Mouse (Mus musculus): Measurements from ENCODE around the gene Olfr1447. TPM values are rescaled to one million over a fixed set of nuclear protein-coding genes. Genes with fewer than 3 reads are reported as not detected.

Gene Olfr1447
- not detected in 2 replicates for polyA plus RNA-seq (2012; rRNA removed)

DNA sequence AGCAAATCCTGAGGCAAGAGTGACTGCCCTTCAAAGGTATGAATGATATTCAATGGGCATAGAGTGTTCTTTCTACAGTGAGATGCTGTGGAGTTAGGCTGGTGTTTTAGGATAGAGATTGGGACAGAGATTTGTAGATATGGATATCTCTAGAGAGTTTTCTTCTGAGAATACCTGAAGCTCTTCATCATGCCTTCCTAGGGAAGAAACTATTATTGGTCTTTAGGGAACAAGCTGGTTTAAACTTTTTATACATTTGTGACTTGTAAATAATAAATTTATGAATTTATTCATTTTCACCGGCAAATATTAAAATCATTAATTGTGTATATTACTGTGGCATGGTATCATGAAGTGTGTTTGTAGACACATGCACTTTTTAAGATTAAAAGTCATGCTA lies at the start of gene Olfr1447:
Gene Olfr1447 (minus strand): TSS at position 101 of the 400 bp plus-strand sequence.

DNA sequence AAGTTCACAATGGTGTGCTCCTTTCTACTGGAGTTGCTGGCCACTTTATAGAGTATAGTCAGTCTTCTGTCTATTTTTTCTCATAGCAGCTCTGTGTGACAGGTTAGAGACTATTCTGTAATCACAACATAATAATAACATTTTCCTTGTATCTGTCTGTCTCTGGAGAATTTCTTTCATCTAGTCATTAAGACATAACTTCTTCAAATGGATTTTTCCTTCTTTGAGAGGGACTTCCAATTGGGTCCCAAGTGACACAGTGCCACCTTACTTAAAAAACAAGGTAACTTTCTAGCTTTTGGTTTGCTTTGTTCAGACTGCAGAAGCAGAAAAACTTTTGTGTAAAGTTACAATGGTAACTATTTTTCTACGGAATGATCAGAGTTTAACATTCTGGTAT lies 46.4 kb upstream of the Olfr1447 start, which contains the start of gene Olfr1450:
Gene Olfr1450 (plus strand): TSS at position 301 of the 400 bp plus-strand sequence.

GRCm38 (mm10) chr19:12930540-12930939 lies 27.0 kb upstream of the Olfr1447 start, which contains the start of gene Olfr1449:
TSS of gene Olfr1449 (plus strand) at chr19:12930840.

DNA sequence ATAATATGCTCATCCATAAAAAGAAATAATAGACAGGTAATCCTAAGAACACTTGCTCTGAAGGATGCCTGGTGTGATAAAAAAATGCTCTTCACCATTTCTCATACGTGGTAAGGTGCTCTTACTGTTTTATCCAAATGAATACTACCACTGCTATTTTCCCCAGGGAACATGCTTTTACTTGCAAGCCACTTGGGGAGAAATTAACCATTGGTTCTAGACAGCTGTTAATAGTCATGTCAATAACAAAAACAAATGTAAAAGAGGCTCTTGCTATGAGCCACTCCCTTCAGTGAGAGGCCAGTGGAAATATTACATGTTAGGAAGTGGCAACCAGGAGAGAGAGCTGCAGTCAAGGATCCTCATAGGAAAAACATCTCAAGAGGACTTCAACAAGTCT lies 20.8 kb upstream of the Olfr1447 start, which contains the start of gene Olfr1448:
Gene Olfr1448 (minus strand): TSS at position 101 of the 400 bp plus-strand sequence.

GRCm38 (mm10) chr19:12893424-12893823 lies 10.1 kb downstream of the Olfr1447 start, which contains the start of gene Olfr1446:
TSS of gene Olfr1446 (minus strand) at chr19:12893524.

DNA sequence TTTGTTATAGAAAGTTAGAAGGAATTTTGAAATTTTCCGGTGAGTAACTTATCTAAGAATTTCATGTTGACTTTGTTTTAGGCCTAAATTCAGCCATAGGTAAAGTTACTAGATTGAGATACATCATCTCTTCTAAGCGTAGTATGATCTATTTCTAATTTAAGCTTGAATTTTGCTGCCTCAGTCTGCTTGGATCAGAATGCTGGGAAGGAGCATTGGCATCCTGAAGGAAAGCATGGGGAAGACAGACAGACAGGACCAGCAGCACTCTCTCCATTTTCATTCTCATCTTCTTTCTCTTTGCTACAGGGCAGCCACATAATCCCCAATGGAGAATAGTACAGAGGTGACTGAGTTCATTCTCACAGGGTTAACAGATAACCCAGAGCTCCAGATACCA lies 20.0 kb downstream of the Olfr1447 start, which contains the start of gene Olfr1445:
Gene Olfr1445 (plus strand): TSS at position 301 of the 400 bp plus-strand sequence.

DNA sequence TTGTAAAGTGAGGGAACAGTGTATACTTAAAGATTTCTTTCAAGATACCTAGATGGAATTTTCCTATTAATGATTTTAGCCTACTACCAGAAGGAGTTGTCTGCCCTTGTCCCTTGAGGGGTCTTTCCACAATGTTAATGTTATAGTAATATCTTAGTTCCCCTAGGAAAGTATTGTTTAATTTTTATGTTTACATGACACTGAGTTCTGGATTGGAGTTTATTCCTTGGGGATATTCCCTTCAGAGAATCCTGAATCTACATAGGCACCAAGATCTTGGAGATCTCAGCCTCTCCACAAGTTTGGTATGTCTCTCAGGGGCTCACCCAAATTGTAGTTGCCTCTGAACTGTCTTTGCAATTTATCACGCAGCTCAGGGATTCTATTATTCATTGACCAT lies 46.6 kb downstream of the Olfr1447 start, which contains the start of gene Olfr1444:
Gene Olfr1444 (plus strand): TSS at position 301 of the 400 bp plus-strand sequence.

Other genes with a start within 250 kb of the Olfr1447 start
- not detected in 2 replicates for gene Olfr1442, start 233.3 kb downstream of the Olfr1447 start, polyA plus RNA-seq (2012; rRNA removed)
- not detected in 2 replicates for gene Olfr1443, start 225.6 kb downstream of the Olfr1447 start, polyA plus RNA-seq (2012; rRNA removed)
- gene Keg1, start 208.0 kb downstream of the Olfr1447 start, polyA plus RNA-seq (2012; rRNA removed), result 24.3 and 29.5 TPM in 2 replicates
- 0.88 and 1.2 TPM in 2 replicates for gene Cntf, start 138.1 kb downstream of the Olfr1447 start, polyA plus RNA-seq (2012; rRNA removed)
- gene Zfp91, start 107.6 kb downstream of the Olfr1447 start, polyA plus RNA-seq (2012; rRNA removed), result 11.9 and 12.3 TPM in 2 replicates
- gene Lpxn, start 107.5 kb downstream of the Olfr1447 start, polyA plus RNA-seq (2012; rRNA removed), result 2.4 and 3.2 TPM in 2 replicates
- not detected in 2 replicates for gene Gm5244, start 57.1 kb downstream of the Olfr1447 start, polyA plus RNA-seq (2012; rRNA removed)
- 0.02 TPM in 1 of 2 replicates, not detected in the other for gene Olfr1444, start 46.5 kb downstream of the Olfr1447 start, polyA plus RNA-seq (2012; rRNA removed)
- gene Olfr1445, start 19.9 kb downstream of the Olfr1447 start, polyA plus RNA-seq (2012; rRNA removed), result not detected in 2 replicates
- not detected in 2 replicates for gene Olfr1446, start 10.2 kb downstream of the Olfr1447 start, polyA plus RNA-seq (2012; rRNA removed)
- not detected in 2 replicates for gene Olfr1448, start 20.7 kb upstream of the Olfr1447 start, polyA plus RNA-seq (2012; rRNA removed)
- not detected in 2 replicates for gene Olfr1449, start 27.1 kb upstream of the Olfr1447 start, polyA plus RNA-seq (2012; rRNA removed)
- not detected in 2 replicates for gene Olfr1450, start 46.5 kb upstream of the Olfr1447 start, polyA plus RNA-seq (2012; rRNA removed)
- gene Olfr1451, start 91.3 kb upstream of the Olfr1447 start, polyA plus RNA-seq (2012; rRNA removed), result not detected in 2 replicates
- not detected in 2 replicates for gene Olfr1453, start 124.6 kb upstream of the Olfr1447 start, polyA plus RNA-seq (2012; rRNA removed)
- not detected in 2 replicates for gene Olfr1454, start 156.9 kb upstream of the Olfr1447 start, polyA plus RNA-seq (2012; rRNA removed)
- gene Olfr1457, start 194.1 kb upstream of the Olfr1447 start, polyA plus RNA-seq (2012; rRNA removed), result not detected in 2 replicates
- not detected in 2 replicates for gene Olfr1458, start 203.0 kb upstream of the Olfr1447 start, polyA plus RNA-seq (2012; rRNA removed)
- gene Olfr1459, start 245.8 kb upstream of the Olfr1447 start, polyA plus RNA-seq (2012; rRNA removed), result not detected in 2 replicates

All from liver, embryonic 18 days (tissue).